Mouse (Mus musculus) lung, postnatal 10 days (tissue): ENCODE results near the gene Olfr186.
"Not testable (repeated sequence)": the region's sequence is repeated elsewhere in the genome, so short reads cannot be mapped to it uniquely, and the experiment has no call there.

Source experiments
- DNase-seq: peaks from one replicate; pipeline ENCODE4 v3.0.0; 2021

Gene Olfr186

GRCm38 (mm10) chr16:59030191-59030590, at the start of gene Olfr186:
Olfr186 (minus strand) TSS chr16:59030291.
- no peak for DNase-seq

DNA sequence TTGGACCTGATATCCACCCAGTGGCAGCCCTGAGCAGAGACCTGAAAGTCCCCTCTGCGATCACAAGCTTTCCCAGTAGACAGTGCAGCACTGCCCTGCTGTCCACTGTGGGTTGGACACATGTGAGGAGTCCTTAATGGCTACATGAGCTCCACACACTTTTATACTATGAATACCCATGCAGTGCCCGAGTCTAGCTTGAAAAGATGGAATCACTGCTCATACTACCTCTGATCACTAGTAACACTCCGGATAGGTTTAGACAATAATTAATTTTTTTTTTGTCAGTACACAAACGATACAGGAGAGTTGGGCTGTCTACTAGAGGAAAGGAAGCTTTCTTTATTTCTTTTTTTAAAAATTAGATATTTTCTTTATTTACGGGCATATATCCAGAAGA, 47.8 kb upstream of the Olfr186 start, which contains the start of gene Olfr190:
TSS of gene Olfr190 (minus strand) at position 101 of the 400 bp plus-strand sequence.
- DNase-seq = no peak

DNA sequence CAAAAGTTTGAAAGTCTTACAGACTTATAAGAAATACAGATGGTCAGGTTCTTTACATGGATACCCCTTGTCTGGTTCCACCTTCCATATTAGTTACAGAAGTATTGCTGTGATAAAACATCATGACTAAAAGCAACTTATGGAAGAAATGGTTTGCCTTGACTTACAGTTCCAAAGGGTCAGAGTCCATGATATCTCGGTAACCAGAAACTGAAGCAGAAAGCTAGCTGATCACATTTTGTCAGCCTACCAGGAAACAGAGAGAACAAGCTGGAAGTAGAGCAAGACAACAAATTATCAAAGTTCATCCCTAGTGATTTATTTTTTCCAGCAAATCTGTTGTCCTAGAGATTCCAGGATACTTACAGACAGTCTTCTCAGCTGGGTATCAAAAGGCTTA, 43.4 kb upstream of the Olfr186 start:
- DNase-seq = no peak

DNA sequence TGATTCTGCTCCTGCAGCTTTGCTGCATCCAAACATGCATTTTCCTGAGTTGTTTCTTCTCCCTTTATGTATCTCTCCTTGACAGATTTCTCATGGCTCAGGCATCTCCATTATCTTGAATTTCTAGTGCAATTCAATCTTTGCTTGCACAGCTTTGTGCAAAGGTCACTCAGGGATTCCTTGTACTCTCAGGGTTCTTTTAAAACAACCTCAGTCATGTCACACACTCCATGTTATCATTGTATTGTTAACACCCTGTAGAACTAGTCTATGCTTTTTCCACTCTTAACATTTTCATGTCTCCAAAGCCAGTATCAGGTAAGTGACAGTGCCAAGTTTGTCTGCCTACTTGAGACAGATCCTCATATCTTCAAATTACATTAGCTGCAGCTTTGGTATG, 41.7 kb upstream of the Olfr186 start:
- no peak for DNase-seq

- DNase-seq = not testable (repeated sequence)
These were observed 32.3 kb upstream of the Olfr186 start for GRCm38 (mm10) chr16:59062411-59062810.

- not testable (repeated sequence) for DNase-seq
These were observed 19.2 kb upstream of the Olfr186 start for GRCm38 (mm10) chr16:59049286-59049685.

GRCm38 (mm10) chr16:59048860-59049259, 18.8 kb upstream of the Olfr186 start:
- no peak for DNase-seq

DNA sequence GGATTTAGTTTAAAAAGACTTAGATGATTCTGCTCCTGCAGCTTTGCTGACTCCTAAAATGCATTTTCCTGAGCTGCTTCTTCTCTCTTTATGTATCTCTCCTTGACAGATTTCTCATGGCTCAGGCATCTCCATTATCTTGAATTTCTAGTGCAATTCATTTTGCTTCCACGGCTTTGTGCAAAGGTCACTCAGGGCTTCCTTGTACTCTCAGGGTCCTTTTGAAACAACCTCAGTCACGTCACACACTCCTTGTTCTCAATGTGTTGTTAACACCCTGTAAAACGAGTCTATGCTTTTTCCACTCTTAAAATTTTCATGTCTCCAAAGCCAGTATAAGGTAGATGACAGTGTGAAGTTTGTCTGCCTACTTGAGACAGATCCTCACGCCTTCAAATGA, 17.5 kb upstream of the Olfr186 start:
- no peak for DNase-seq

- no peak for DNase-seq
These were observed 15.7 kb upstream of the Olfr186 start for GRCm38 (mm10) chr16:59045835-59046234.

DNA sequence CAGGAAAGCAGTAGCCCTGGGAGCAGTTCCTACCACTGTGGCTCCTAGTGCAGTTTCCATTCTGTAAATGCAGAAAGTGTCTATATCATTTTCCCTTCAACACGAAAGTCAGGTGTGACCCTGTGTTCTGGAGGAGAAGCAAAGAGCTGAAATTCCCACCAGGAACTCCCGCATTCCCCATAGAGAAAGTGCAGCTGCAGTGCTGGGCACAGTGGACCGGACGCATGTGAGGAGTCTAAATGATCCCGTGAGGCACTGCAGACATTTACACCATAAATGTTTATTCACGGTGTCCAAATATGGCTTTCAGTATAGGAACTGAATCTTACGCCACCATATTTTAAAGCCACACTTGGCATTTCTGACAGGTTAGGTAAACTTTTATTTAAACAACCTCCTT, 9.6 kb upstream of the Olfr186 start, which contains the start of gene Olfr187:
TSS of gene Olfr187 (minus strand) at position 58 of the 400 bp plus-strand sequence.
- no peak for DNase-seq

- no peak for DNase-seq
These were observed 16.6 kb downstream of the Olfr186 start for GRCm38 (mm10) chr16:59013357-59014018.

DNA sequence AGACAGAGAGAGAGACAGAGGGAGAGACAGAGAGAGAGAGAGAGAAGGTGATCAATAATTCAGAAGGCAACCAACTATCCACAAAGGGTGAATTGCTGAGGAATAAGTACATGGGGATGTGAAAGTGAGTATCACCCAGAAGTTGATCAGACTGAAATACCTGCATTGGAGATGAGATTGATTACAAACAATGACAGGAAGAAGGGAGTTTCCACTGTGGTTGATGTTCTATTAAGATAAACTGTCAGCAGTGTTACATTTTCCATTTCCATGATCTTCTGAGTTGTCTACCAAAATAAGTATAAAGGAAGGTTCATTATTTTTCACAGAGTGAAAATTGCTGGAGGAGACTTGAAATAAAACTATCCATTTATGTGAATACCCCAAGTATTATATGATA, 22.9 kb downstream of the Olfr186 start:
- DNase-seq = no peak

DNA sequence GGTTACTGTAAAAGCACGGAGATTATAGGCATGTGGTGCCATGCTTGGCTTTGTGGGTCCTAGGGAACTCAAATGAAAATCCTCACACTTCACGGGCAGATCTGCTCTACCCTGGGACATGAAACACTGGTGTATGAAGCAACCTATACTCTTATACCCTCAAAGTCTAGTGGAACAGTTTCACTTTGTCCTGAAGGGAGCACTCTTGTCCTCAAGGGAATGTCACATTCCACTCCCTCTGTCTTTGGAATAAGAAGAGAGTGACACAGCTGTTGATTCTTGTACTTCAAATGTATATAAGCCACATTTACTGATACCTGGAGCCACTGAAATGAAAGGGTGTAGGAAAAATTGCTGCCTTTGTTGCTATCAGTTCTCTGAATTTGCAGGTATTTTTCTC, 35.0 kb downstream of the Olfr186 start, which contains the start of gene Olfr183:
TSS of gene Olfr183 (plus strand) at position 301 of the 400 bp plus-strand sequence.
- DNase-seq = no peak
